Mouse (Mus musculus) kidney, postnatal 36 days (tissue): Measurements from ENCODE around the gene Rab4a.

Source experiments
- DNase-seq, 2 experiments: peaks; one replicate each; pipeline ENCODE4 v3.0.0; 2021 to 2022; ENCODE audit warnings: mixed read lengths in 2 of 2

Gene Rab4a

GRCm38 (mm10) chr8:123854733-123855475 is 49.1 kb downstream of the Rab4a start:
- no peak for DNase-seq

DNA sequence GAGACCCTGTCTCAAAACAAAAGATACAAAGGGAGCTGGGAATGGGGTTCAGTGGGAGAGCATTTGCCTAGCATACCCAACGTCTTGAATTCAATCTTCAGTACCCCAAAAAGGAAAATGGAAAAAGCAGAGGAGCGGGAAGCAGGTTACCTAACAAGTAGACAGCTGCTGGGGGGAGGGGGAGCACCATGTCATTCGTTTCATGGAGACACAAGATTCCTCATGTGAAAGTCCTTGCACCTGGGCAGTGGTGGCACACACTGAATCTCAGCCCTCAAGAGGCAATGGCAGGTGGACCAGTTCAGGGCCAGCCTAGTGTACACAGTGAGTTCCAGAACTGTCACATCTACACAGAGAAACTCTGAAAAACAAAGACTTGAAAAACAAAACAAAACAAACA is 51.6 kb downstream of the Rab4a start:
- DNase-seq: no peak

DNA sequence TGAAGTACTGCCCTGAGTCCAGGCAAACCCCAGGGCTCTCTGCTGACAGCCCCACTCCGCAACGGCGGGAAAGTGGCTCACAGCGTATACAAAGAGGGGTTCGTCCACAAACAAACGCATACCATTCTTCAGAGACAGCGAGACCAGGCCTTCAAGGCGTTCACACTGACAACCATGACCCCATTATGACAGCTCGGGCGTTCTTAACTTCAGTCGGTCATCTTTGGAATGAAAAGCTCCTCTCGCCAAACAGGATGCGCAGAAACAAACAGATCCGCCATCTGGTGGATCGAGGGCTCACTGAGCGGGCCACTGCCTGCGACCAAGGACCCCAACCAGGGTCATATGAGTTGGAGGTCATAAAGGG is 52.8 kb downstream of the Rab4a start:
- DNase-seq: no peak

GRCm38 (mm10) chr8:123858941-123859647 is 53.3 kb downstream of the Rab4a start:
- DNase-seq: peak; percentile 93 to 96

DNA sequence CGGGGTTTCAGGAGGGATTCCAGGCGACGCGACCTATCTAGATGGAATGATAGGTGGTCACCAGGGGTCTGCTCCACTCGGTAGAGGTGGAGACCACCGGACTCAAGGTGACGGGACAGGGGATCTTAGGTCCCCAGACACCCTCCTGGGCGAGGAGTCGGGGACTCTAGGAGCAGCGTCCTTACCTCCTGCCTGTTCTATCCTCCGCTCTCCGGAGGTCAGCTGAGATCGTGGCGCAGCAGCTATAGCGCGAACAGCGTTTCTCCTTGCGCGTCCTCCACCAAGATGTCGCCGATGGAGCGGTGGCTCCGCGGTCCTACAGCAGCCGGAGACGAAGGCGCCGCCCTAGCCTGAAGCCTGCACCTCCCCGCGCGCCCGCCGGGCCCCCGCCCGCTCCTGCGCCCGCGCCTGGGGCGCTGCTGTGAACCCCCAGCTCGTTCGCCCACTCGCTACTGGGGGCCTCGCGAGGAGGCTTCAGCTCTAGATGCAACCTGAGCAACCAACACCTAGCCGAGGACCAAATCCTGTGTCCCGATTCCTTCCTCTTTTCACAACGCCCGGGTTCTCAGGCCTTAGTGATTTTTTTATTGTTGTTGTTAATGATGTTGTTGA is 54.0 kb downstream of the Rab4a start, which contains the start of gene Ccsap:
Gene Ccsap (minus strand): TSS at position 562 of the 612 bp plus-strand sequence.
- DNase-seq: peak; percentile 29 to 59

GRCm38 (mm10) chr8:123860386-123860785 is 54.6 kb downstream of the Rab4a start:
- DNase-seq: no peak

- no peak for DNase-seq
Observed at GRCm38 (mm10) chr8:123865786-123866185, 60.0 kb downstream of the Rab4a start.

GRCm38 (mm10) chr8:123866971-123867370 is 61.2 kb downstream of the Rab4a start:
- no peak for DNase-seq

DNA sequence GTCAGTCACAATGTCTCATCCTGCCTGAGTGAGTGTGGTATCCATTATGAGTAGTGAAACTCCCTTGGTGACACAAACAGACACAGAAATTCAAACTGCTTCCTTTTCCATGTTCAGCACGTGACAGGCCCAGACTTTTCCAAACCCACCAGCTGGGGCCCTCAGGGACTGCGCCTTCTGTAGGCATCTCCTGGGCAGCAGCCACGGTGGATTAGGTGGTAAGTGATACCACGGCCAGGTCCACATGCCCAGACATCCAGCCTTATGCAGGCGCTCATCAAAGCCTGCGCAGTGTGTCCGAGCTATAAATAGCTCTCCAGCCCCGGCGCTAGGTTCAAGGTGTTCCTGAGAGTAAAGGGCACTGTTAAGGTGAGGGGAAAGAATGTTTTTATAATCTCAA is 66.3 kb downstream of the Rab4a start:
- no peak for DNase-seq

DNA sequence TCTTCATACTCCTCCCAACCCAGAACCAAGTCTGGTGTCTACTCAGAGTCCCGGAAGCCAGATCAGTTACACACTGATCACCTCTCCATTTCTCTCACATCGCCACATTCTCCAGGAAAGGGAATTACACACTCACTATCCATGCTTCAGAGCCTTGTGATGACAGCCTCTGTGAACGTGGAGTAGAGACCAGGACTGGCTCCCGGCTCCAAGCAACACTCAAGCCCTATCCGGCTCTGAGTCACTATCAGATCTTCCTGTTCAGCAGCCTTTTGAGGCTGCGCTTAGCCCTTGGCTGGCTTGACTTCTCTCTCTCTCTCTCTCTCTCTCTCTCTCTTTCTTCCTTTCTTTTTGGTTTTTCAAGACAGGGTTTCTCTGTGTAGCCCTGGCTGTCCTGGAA is 67.6 kb downstream of the Rab4a start:
- no peak for DNase-seq

DNA sequence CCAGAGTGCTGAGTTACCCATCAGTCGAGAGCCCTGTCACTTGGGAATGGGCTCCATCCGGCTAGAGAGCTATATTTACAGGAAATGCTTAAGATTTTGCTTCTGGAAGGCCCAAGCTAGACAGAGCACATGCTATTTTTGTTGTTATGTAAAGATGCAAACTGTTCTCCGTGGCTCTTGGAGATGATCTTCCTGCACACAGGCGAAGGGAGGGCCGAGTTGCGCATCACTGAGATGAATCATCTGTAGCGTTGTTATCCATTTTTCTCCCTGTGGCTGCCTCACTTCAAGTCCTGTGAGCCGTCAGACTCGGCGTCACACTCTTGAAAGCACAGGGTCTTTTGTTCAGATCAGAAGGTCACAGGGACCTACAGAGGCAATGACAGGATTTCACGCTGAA is 68.5 kb downstream of the Rab4a start:
- DNase-seq: no peak

GRCm38 (mm10) chr8:123877865-123878264 is 72.1 kb downstream of the Rab4a start:
- DNase-seq: no peak

GRCm38 (mm10) chr8:123880271-123880670 is 74.5 kb downstream of the Rab4a start:
- DNase-seq: no peak

DNA sequence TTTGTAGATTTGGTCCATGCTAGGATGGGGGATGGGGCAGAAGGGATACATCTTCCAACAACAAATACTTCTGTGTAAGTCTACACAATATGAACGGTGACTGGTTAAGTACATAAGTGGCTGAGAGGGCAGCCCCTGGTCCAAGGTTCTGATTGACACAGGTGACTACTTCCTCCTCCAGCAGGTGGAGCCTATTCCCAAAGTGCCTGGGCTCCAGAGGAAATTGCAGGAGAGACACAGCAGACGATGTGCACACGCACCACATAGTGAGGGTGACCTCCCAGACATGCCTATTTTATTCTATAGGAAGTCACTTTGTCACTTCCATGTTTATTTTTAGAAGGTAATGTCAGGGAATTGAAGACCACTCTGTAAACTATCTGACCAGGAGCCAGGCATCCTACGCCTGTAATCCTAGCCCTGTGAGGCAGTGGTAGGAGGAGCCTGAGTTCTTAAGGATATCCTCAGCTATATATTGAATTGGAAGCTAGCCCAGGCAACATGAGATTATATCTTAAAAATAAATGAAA is 75.1 kb downstream of the Rab4a start:
- DNase-seq: no peak

DNA sequence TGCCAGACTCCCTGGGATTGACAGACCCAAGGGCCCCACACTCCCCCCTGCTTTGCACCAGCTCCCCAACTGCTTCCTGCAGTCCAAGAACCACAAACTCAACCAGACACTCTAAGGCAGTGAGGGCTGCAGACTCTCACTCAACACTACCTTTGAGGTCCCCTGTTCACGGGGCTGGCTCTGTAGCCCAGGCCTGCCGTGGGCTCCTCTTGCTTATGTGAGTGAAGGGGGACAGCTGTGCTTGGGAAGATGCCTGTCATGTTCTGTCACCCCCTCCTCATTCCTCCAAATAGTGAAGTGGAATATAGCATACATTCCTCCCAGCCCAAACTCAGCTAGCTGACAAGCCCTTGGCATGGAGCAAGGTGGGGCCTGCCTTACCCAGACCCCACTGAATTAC is 76.6 kb downstream of the Rab4a start:
- DNase-seq: no peak

DNA sequence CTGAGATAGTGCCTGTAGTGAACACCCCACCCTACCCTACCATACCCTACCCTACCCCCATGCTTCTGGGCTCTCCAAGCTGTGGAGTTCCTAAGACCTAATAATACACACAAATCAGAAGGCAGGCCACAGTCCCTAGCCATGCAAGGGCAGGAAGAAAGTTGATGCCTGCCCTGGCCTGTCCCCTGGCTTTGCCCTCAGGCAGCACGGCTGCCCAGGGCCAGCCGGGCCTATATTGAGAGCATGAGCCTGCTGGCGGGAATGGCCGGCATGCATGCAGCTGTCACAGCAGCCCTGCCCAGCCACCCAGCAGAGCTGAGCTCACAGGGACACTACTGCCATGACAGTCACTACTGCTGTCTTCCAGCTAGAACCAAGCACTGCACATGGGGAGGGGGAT is 77.3 kb downstream of the Rab4a start:
- no peak for DNase-seq
